Mouse (Mus musculus) CH12.LX (cell line): ENCODE data around the gene Ppp1r18.

ENCODE experiments used
- BHLHE40 ChIP-seq: IDR thresholded peaks from 2 replicates; pipeline ENCODE4 v1.6.1; 2011; ENCODE audit warnings: mild to moderate bottlenecking, low read depth, low read length, improper control_type of control experiment
- CHD1 ChIP-seq: IDR thresholded peaks from 2 replicates; pipeline ENCODE4 v1.6.1; 2012; ENCODE audit warnings: low read depth, low read length, improper control_type of control experiment, inconsistent platforms
- CHD2 ChIP-seq: IDR thresholded peaks from 2 replicates; pipeline ENCODE4 v1.6.1; 2011; ENCODE audit warnings: low read length, improper control_type of control experiment
- CTCF ChIP-seq, 2 experiments: IDR thresholded peaks in 1 of 2; conservative IDR thresholded peaks in 1 of 2; 2 replicates each; pipeline ENCODE4 v1.5.1; 2011 to 2012; ENCODE audit warnings: low read depth in 2 of 2, low read length in 2 of 2, improper control_type of control experiment in 1 of 2, inconsistent platforms in 1 of 2, mild to moderate bottlenecking in 1 of 2, moderate library complexity in 1 of 2
- ELF1 ChIP-seq: IDR thresholded peaks from 2 replicates; pipeline ENCODE4 v1.6.1; 2014; ENCODE audit warnings: low read depth, mild to moderate bottlenecking, inconsistent platforms, low read length, improper control_type of control experiment
- EP300 ChIP-seq: IDR thresholded peaks from 2 replicates; pipeline ENCODE4 v1.6.1; 2011; ENCODE audit warnings: low read length, improper control_type of control experiment
- ETS1 ChIP-seq: conservative IDR thresholded peaks from 2 replicates; pipeline ENCODE4 v1.6.1; 2012; ENCODE audit warnings: low read depth, mild to moderate bottlenecking, inconsistent platforms, low read length, improper control_type of control experiment, moderate library complexity
- MAX ChIP-seq: IDR thresholded peaks from 2 replicates; pipeline ENCODE4 v1.6.1; 2011; ENCODE audit warnings: low read length, improper control_type of control experiment
- MEF2A ChIP-seq: IDR thresholded peaks from 2 replicates; pipeline ENCODE4 v1.6.1; 2014; ENCODE audit warnings: low read depth, mild to moderate bottlenecking, inconsistent platforms, low read length, improper control_type of control experiment, borderline replicate concordance
- POLR2A ChIP-seq: IDR thresholded peaks from 2 replicates; pipeline ENCODE4 v1.6.1; 2011; ENCODE audit warnings: low read depth, mild to moderate bottlenecking, improper control_type of control experiment, low read length
- USF1 ChIP-seq: IDR thresholded peaks from 2 replicates; pipeline ENCODE4 v1.6.1; 2014; ENCODE audit warnings: low read depth, mild to moderate bottlenecking, inconsistent platforms, low read length, improper control_type of control experiment
- ZMIZ1 ChIP-seq: IDR thresholded peaks from 2 replicates; pipeline ENCODE4 v1.6.1; 2012; ENCODE audit warnings: low read depth, mild to moderate bottlenecking, inconsistent platforms, low read length, improper control_type of control experiment

- TF ChIP-seq MAX, result no peak
- no peak for TF ChIP-seq USF1
- no peak for TF ChIP-seq CTCF (conservative IDR thresholded peaks at IDR 0.05 in 1 of 2, IDR thresholded peaks at IDR 0.05 in 1 of 2; ENCODE audit: low read depth in 2 of 2, low read length in 2 of 2)
- TF ChIP-seq MEF2A, result no peak
- no peak for TF ChIP-seq ELF1
- no peak for TF ChIP-seq ZMIZ1
- no peak for TF ChIP-seq CHD2
- no peak for TF ChIP-seq CHD1
- TF ChIP-seq ETS1, result no peak
- TF ChIP-seq BHLHE40, result no peak
- no peak for TF ChIP-seq POLR2A
- TF ChIP-seq EP300, result no peak
Observed at GRCm38 (mm10) chr17:35917143-35917462, 51.7 kb downstream of the Ppp1r18 start.
